Mouse (Mus musculus): ENCODE data around the gene Atp6v1f. TPM values are rescaled to one million over a fixed set of nuclear protein-coding genes. Genes with fewer than 3 reads are reported as not detected.

Gene Atp6v1f
- total and polyA plus RNA-seq, 2 experiments from 2014 or later = 302 to 361 TPM

DNA sequence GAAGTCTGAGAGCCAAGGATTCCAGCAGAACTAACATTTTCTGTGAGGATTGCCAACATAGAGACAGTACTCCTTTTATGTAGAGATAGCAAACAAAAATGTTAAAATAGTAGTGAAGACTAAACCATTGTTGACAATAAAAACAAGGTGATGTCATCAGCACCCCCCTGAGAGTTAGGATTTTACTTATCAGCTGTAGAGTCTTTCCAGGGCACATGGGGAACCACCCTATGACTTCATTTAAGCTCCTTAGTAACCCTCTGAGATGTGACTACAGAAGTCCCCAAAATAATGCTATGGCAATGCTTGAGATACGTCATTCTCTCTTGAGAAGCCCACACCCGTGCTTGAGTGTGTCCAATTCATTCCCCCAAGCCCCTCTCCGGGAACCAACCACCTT lies 4.1 kb upstream of the Atp6v1f start:
- H3K27ac ChIP-seq (ENCODE audit: low read depth, low read length) = no peak overlapping the region
- DNase-seq (ENCODE audit: low spot score) (no peak), ATAC-seq (ENCODE audit: low FRiP score) (no peak)
- no peak overlapping the region for H3K4me2 ChIP-seq (ENCODE audit: low read depth, low read length, poor library complexity, severe bottlenecking)
- H3K9me3 ChIP-seq (ENCODE audit: low read length) = no peaks in the 10 kb centered on the region
- no peak for TF ChIP-seq CTCF (IDR thresholded peaks at IDR 0.05)
- no peak overlapping the region for H3K9ac ChIP-seq (replicated peaks; ENCODE audit: low read length, poor library complexity, severe bottlenecking)
- peaks cover under 1% of the 10 kb centered on the region; the same call in 1 of the 2 replicates for H3K4me1 ChIP-seq (ENCODE audit: insufficient read depth, low read length)
- no peak overlapping the region for H3K4me3 ChIP-seq (ENCODE audit: low read depth, low read length)
- H3K36me3 ChIP-seq (ENCODE audit: insufficient read depth, low read length) = no peaks in the 10 kb centered on the region
- H3K27me3 ChIP-seq (ENCODE audit: insufficient read depth, low read length) = no peaks in the 10 kb centered on the region
- 72% methylated on average over 3 of the region's 3 CpGs for WGBS

- ATAC-seq (ENCODE audit: low FRiP score) = no peak
- H3K9me3 ChIP-seq (ENCODE audit: low read length) = no peaks in the 10 kb centered on the region
- peak overlapping the region; percentile 59 for H3K4me2 ChIP-seq (ENCODE audit: low read depth, low read length, poor library complexity, severe bottlenecking)
- DNase-seq (ENCODE audit: low spot score) = no peak
- peaks cover 15% of the 10 kb centered on the region for H3K36me3 ChIP-seq (ENCODE audit: insufficient read depth, low read length)
- WGBS = 89% methylated on average over 3 of the region's 3 CpGs
- no peak overlapping the region for H3K9ac ChIP-seq (replicated peaks; ENCODE audit: low read length, poor library complexity, severe bottlenecking)
- no peaks in the 10 kb centered on the region for H3K27me3 ChIP-seq (ENCODE audit: insufficient read depth, low read length)
- no peak overlapping the region for H3K27ac ChIP-seq (ENCODE audit: low read depth, low read length)
- H3K4me3 ChIP-seq (ENCODE audit: low read depth, low read length) = peak overlapping the region; percentile 71
- no peak for TF ChIP-seq CTCF (IDR thresholded peaks at IDR 0.05)
- peaks cover 13% of the 10 kb centered on the region; the same call in 1 of the 2 replicates for H3K4me1 ChIP-seq (ENCODE audit: insufficient read depth, low read length)
Observed at GRCm38 (mm10) chr6:29468851-29469250, 1.3 kb downstream of the Atp6v1f start.

DNA sequence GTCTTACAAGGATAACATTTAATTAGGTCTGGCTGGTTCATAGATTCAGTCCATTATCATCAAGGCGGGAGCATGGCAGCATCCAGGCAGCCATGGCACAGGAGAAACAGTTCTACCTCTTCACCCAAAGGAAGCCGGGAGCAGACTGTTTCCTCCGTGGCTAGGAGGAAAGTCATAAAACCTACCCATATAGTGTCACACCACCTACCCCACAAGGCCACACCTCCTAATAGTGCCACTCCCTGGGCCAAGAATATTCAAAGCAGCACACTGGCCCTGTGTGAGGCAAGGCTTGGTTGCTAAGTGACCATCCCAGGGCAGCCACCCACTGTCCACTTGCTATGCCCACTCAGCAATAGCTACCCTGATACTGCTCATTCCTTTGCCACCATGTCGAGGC lies 3.6 kb downstream of the Atp6v1f start, which contains the start of gene Atp6v1fnb:
Gene Atp6v1fnb, plus strand, starts transcription at position 301 of the 400 bp plus-strand sequence.
- Histone ChIP-seq H3K9ac (replicated peaks; ENCODE audit: low read length, poor library complexity, severe bottlenecking) (no peak within 1 kb of the TSS), H3K4me3 (ENCODE audit: low read depth, low read length) (no peak within 1 kb of the TSS), H3K9me3 (ENCODE audit: low read length) (no peaks in the 10 kb centered on the region), H3K36me3 (ENCODE audit: insufficient read depth, low read length) (peaks cover 15% of the 10 kb centered on the region), H3K27ac (ENCODE audit: low read depth, low read length) (no peak within 1 kb of the TSS), H3K27me3 (ENCODE audit: insufficient read depth, low read length) (no peaks in the 10 kb centered on the region), H3K4me1 (ENCODE audit: insufficient read depth, low read length) (peaks cover 13% of the 10 kb centered on the region; the same call in 1 of the 2 replicates), H3K4me2 (ENCODE audit: low read depth, low read length, poor library complexity, severe bottlenecking) (no peak within 1 kb of the TSS)
- DNase-seq (ENCODE audit: low spot score) (no peak), ATAC-seq (ENCODE audit: low FRiP score) (no peak)
- 96% methylated on average over 4 of the region's 4 CpGs for WGBS
- no peak for TF ChIP-seq CTCF (IDR thresholded peaks at IDR 0.05)

DNA sequence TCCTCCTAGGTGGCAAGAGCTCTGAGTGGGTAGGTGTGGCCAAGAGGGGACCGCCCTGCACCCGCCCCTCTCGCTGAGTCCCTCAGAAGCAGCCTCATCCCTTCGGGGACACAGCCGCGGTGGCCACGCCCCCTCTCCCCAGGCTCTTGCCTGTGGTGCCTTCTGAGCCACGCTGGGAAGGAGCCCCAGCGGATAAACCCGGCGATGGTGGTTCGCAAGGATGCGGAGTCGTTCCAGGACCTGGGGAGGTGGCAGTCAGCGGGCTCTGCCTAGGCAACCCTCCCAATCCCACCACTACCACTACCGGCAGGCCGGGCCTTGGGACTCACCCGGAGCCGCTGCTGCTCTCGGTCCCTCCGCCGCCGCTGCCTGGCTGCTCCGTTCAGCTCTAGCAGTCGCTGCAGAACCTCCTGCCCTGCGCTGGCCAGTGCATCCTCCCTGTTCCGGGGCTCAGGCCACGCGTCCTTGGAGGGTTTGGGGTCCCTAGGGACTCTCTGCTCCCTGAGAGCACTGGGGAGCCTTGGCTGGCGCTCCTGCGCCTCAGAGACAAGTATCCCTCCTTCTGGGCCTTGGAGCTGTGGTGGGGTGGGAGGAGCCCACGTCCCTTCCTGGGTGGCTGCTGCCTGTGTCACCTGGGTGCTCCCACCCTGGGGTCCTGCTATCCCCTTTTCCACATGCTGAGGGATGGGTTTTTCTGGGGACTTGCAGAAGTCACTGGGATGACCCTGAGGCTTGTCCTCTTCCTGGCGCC lies 6.6 kb downstream of the Atp6v1f start:
- DNase-seq (ENCODE audit: low spot score) (peak; percentile 69), ATAC-seq (ENCODE audit: low FRiP score) (peak; percentile 68)
- H3K27ac ChIP-seq (ENCODE audit: low read depth, low read length) = no peak overlapping the region
- peak overlapping the region; percentile 37 for H3K4me3 ChIP-seq (ENCODE audit: low read depth, low read length)
- H3K27me3 ChIP-seq (ENCODE audit: insufficient read depth, low read length) = no peaks in the 10 kb centered on the region
- peaks cover 5% of the 10 kb centered on the region; the same call in 1 of the 2 replicates for H3K4me1 ChIP-seq (ENCODE audit: insufficient read depth, low read length)
- WGBS = 6% methylated on average over 33 of the region's 33 CpGs
- H3K36me3 ChIP-seq (ENCODE audit: insufficient read depth, low read length) = peaks cover 15% of the 10 kb centered on the region
- peak overlapping the region; percentile 42 for H3K9ac ChIP-seq (replicated peaks; ENCODE audit: low read length, poor library complexity, severe bottlenecking)
- no peaks in the 10 kb centered on the region for H3K9me3 ChIP-seq (ENCODE audit: low read length)
- H3K4me2 ChIP-seq (ENCODE audit: low read depth, low read length, poor library complexity, severe bottlenecking) = peak overlapping the region; percentile 55
- TF ChIP-seq CTCF (IDR thresholded peaks at IDR 0.05) = no peak

DNA sequence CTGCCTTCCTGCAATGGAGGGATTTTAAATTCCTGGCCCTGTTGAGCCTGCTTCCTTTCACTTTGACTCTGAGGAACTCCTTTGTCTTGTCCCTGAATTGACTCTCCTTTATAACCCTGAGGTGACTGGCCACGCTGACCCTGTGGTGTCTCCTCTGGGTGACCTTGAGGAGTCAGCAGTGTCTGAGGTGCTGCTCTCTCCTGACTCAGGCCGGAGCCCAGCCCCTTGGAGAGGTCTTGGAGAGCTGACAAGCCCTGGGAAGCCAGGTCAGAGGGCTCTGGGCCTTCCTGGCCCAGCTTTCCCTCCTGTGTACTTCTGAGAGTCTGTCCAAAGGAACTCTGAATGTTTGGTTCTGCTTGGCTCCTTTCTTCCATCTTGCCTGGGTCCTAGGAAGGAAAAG lies 7.2 kb downstream of the Atp6v1f start:
- Histone ChIP-seq H3K36me3 (ENCODE audit: insufficient read depth, low read length) (peaks cover 15% of the 10 kb centered on the region), H3K4me2 (ENCODE audit: low read depth, low read length, poor library complexity, severe bottlenecking) (peak overlapping the region; percentile 55; the same call in 1 of the 2 replicates), H3K27ac (ENCODE audit: low read depth, low read length) (no peak overlapping the region), H3K9ac (replicated peaks; ENCODE audit: low read length, poor library complexity, severe bottlenecking) (no peak overlapping the region), H3K27me3 (ENCODE audit: insufficient read depth, low read length) (no peaks in the 10 kb centered on the region), H3K4me1 (ENCODE audit: insufficient read depth, low read length) (peaks cover 4% of the 10 kb centered on the region; the same call in 1 of the 2 replicates), H3K9me3 (ENCODE audit: low read length) (no peaks in the 10 kb centered on the region), H3K4me3 (ENCODE audit: low read depth, low read length) (no peak overlapping the region)
- DNase-seq (ENCODE audit: low spot score) = no peak
- no peak for ATAC-seq (ENCODE audit: low FRiP score)
- no peak for TF ChIP-seq CTCF (IDR thresholded peaks at IDR 0.05)
- WGBS = 68% methylated on average over 2 of the region's 2 CpGs

DNA sequence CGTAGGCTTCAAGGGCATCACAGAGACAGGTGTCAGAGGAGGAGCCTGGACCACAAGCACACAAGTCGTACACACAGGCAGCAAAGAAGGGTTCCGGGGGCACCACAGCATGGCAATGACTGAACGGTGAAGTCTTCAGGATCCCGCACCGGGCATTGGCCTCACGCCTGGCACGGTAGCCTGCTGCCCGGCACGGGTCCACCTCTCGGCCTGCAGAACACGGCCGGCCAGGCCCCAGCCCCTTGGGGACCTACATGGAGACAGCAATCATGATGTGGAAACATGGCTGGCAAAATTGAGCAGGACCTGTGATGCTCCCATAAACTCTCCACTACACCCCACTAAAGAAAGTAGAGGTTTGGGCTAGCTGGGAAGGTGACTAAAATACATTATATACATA lies 15.2 kb downstream of the Atp6v1f start:
- no peak for DNase-seq (ENCODE audit: low spot score)
- H3K36me3 ChIP-seq (ENCODE audit: insufficient read depth, low read length) = no peaks in the 10 kb centered on the region
- H3K27me3 ChIP-seq (ENCODE audit: insufficient read depth, low read length) = peaks cover 17% of the 10 kb centered on the region; the same call in 1 of the 2 replicates
- no peak for ATAC-seq (ENCODE audit: low FRiP score)
- no peak overlapping the region for H3K27ac ChIP-seq (ENCODE audit: low read depth, low read length)
- TF ChIP-seq CTCF (IDR thresholded peaks at IDR 0.05) = no peak
- no peaks in the 10 kb centered on the region for H3K4me1 ChIP-seq (ENCODE audit: insufficient read depth, low read length)
- WGBS = 93% methylated on average over 13 of the region's 13 CpGs
- no peak overlapping the region for H3K4me3 ChIP-seq (ENCODE audit: low read depth, low read length)
- H3K9ac ChIP-seq (replicated peaks; ENCODE audit: low read length, poor library complexity, severe bottlenecking) = no peak overlapping the region
- no peaks in the 10 kb centered on the region for H3K9me3 ChIP-seq (ENCODE audit: low read length)
- no peak overlapping the region for H3K4me2 ChIP-seq (ENCODE audit: low read depth, low read length, poor library complexity, severe bottlenecking)
